Mouse (Mus musculus): ENCODE measurements around the gene Greb1.

DNA sequence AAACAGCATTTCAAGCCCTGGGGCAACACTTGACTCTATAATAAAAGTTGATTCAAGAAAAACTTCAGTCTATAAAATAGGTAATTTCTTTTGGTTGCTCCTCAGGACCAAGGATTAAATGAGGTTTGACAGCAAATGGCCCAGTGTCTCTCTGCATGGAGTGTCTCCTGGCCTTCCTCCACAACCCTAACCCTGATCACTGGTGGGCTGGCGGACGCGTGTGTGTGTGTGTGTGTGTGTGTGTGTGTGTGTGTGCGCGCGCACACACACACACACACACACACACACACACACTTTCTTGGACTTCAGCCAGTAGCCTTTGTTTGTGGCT is 793 bp downstream of the Greb1 start:
- TF ChIP-seq POLR2A (IDR thresholded peaks at IDR 0.05; ENCODE audit: insufficient read depth, low read depth, low read length) (no peak), CTCF (IDR thresholded peaks at IDR 0.05; ENCODE audit: insufficient read depth, low read depth, low read length) (no peak)
